ENCODE assay signal across 9 mouse cellular contexts in genomic region chr7:99989844-99990760, GRCm38 (mm10). TPM values are rescaled to one million over a fixed set of nuclear protein-coding genes. Genes with fewer than 3 reads are reported as not detected.
DNase-seq lines count a peak whose midpoint lies in the region; ATAC-seq and TF ChIP-seq lines count a peak whose summit lies in the region.
"Had no signal": no experiment of that assay in that cellular context is flagged by ENCODE, and none has a peak within 500 bp of the region (broad histone marks: within the 10 kb centered on the region; RNA-seq: fewer than 3 reads in every experiment).

No protein-coding gene starts in this region.

- no peak overlapping the region for H3K4me3 ChIP-seq in forebrain, postnatal 0 days (ENCODE audit: low read depth, low read length)
- no peak overlapping the region for H3K4me3 ChIP-seq in forebrain, embryonic 16.5 days (replicated peaks; ENCODE audit: low read length)
- no peak overlapping the region for H3K4me3 ChIP-seq in midbrain, embryonic 11.5 days (ENCODE audit: low read depth, low read length)
- H3K4me3 ChIP-seq in midbrain, embryonic 13.5 days (replicated peaks): no peak overlapping the region
- H3K4me3 ChIP-seq in embryonic facial prominence, embryonic 14.5 days (ENCODE audit: low read depth, low read length): no peak overlapping the region
- H3K4me3 ChIP-seq: embryonic facial prominence, embryonic 12.5 days had no signal

- TF ChIP-seq CTCF in forebrain, postnatal 0 days (IDR thresholded peaks at IDR 0.05; ENCODE audit: low read depth): 0 out of 2 replicates have a peak, but pooled peaks have one; percentile 25

- no peak overlapping the region for H3K4me2 ChIP-seq in forebrain, postnatal 0 days (ENCODE audit: low read depth)
- no peak overlapping the region for H3K4me2 ChIP-seq in forebrain, embryonic 16.5 days (ENCODE audit: low read length)
- H3K4me2 ChIP-seq in midbrain, embryonic 11.5 days: no peak overlapping the region
- H3K4me2 ChIP-seq in midbrain, embryonic 13.5 days (replicated peaks): no peak overlapping the region
- no peak overlapping the region for H3K4me2 ChIP-seq in embryonic facial prominence, embryonic 14.5 days (ENCODE audit: low read depth, low read length)
- H3K4me2 ChIP-seq: embryonic facial prominence, embryonic 12.5 days had no signal

- no peak overlapping the region for H3K9ac ChIP-seq in forebrain, postnatal 0 days
- no peak overlapping the region for H3K9ac ChIP-seq in forebrain, embryonic 16.5 days (replicated peaks; ENCODE audit: low read depth, low read length)
- H3K9ac ChIP-seq in midbrain, embryonic 11.5 days (ENCODE audit: low read length): no peak overlapping the region
- no peak overlapping the region for H3K9ac ChIP-seq in midbrain, embryonic 13.5 days (replicated peaks)
- no peak overlapping the region for H3K9ac ChIP-seq in embryonic facial prominence, embryonic 14.5 days (ENCODE audit: low read depth, low read length)
- H3K9ac ChIP-seq: embryonic facial prominence, embryonic 12.5 days had no signal

- DNase-seq in forebrain, postnatal 0 days: peak; percentile 45
- peak; percentile 88 for DNase-seq in midbrain, embryonic 11.5 days (ENCODE audit: low spot score, missing footprints)
- DNase-seq in embryonic facial prominence, embryonic 14.5 days (ENCODE audit: low spot score): peak; percentile 40
- peak; percentile 62 for DNase-seq in retina, postnatal 1 day
- DNase-seq in spleen, postnatal 10 days (ENCODE audit: low spot score in 2 of 2): no peak
- no peak for DNase-seq in urinary bladder, postnatal 4 days (ENCODE audit: low spot score in 2 of 2)

- no peak overlapping the region for H3K27ac ChIP-seq in forebrain, postnatal 0 days (ENCODE audit: low read depth, low read length)
- no peak overlapping the region for H3K27ac ChIP-seq in forebrain, embryonic 16.5 days (ENCODE audit: low read length)
- H3K27ac ChIP-seq in midbrain, embryonic 11.5 days (ENCODE audit: low read depth, low read length): no peak overlapping the region
- no peak overlapping the region for H3K27ac ChIP-seq in midbrain, embryonic 13.5 days
- H3K27ac ChIP-seq in embryonic facial prominence, embryonic 14.5 days (replicated peaks; ENCODE audit: low read depth, low read length): no peak overlapping the region
- H3K27ac ChIP-seq: embryonic facial prominence, embryonic 12.5 days had no signal

- WGBS in forebrain, postnatal 0 days: 55% methylated on average over 15 of the region's 15 CpGs
- 56% methylated on average over 15 of the region's 15 CpGs for WGBS in forebrain, embryonic 16.5 days
- WGBS in midbrain, embryonic 11.5 days: 64% methylated on average over 15 of the region's 15 CpGs
- 56% methylated on average over 15 of the region's 15 CpGs for WGBS in midbrain, embryonic 13.5 days
- 67% methylated on average over 15 of the region's 15 CpGs for WGBS in embryonic facial prominence, embryonic 14.5 days

- no peaks in the 10 kb centered on the region for H3K27me3 ChIP-seq in forebrain, postnatal 0 days (ENCODE audit: insufficient read depth, low read length)
- H3K27me3 ChIP-seq in forebrain, embryonic 16.5 days (replicated peaks; ENCODE audit: control insufficient read depth, insufficient read depth, low read length): no peaks in the 10 kb centered on the region
- H3K27me3 ChIP-seq in midbrain, embryonic 11.5 days (ENCODE audit: control insufficient read depth, insufficient read depth, low read length): no peaks in the 10 kb centered on the region
- H3K27me3 ChIP-seq in midbrain, embryonic 13.5 days: no peaks in the 10 kb centered on the region
- H3K27me3 ChIP-seq in embryonic facial prominence, embryonic 14.5 days (replicated peaks; ENCODE audit: control insufficient read depth, insufficient read depth, low read length): no peaks in the 10 kb centered on the region
- H3K27me3 ChIP-seq: embryonic facial prominence, embryonic 12.5 days had no signal

- no peaks in the 10 kb centered on the region for H3K4me1 ChIP-seq in forebrain, postnatal 0 days (ENCODE audit: insufficient read depth)
- H3K4me1 ChIP-seq in forebrain, embryonic 16.5 days (replicated peaks; ENCODE audit: control insufficient read depth, insufficient read depth, low read length): no peaks in the 10 kb centered on the region
- H3K4me1 ChIP-seq in midbrain, embryonic 11.5 days (ENCODE audit: control insufficient read depth, insufficient read depth, low read length): no peaks in the 10 kb centered on the region
- no peaks in the 10 kb centered on the region for H3K4me1 ChIP-seq in midbrain, embryonic 13.5 days (replicated peaks)
- H3K4me1 ChIP-seq in embryonic facial prominence, embryonic 14.5 days (ENCODE audit: control insufficient read depth, insufficient read depth, low read length): no peaks in the 10 kb centered on the region
- H3K4me1 ChIP-seq: embryonic facial prominence, embryonic 12.5 days had no signal

- no peaks in the 10 kb centered on the region for H3K36me3 ChIP-seq in forebrain, postnatal 0 days (ENCODE audit: insufficient read depth)
- no peaks in the 10 kb centered on the region for H3K36me3 ChIP-seq in forebrain, embryonic 16.5 days (ENCODE audit: control insufficient read depth, insufficient read depth)
- no peaks in the 10 kb centered on the region for H3K36me3 ChIP-seq in midbrain, embryonic 11.5 days (ENCODE audit: control insufficient read depth, insufficient read depth, low read length)
- no peaks in the 10 kb centered on the region for H3K36me3 ChIP-seq in midbrain, embryonic 13.5 days
- no peaks in the 10 kb centered on the region for H3K36me3 ChIP-seq in embryonic facial prominence, embryonic 14.5 days (ENCODE audit: control insufficient read depth, insufficient read depth, low read length)
- H3K36me3 ChIP-seq: embryonic facial prominence, embryonic 12.5 days had no signal

- no peaks in the 10 kb centered on the region for H3K9me3 ChIP-seq in forebrain, postnatal 0 days (ENCODE audit: low read length)
- no peaks in the 10 kb centered on the region for H3K9me3 ChIP-seq in forebrain, embryonic 16.5 days (ENCODE audit: control insufficient read depth, low read length)
- H3K9me3 ChIP-seq in midbrain, embryonic 11.5 days (ENCODE audit: control insufficient read depth, low read length): no peaks in the 10 kb centered on the region
- no peaks in the 10 kb centered on the region for H3K9me3 ChIP-seq in midbrain, embryonic 13.5 days
- H3K9me3 ChIP-seq in embryonic facial prominence, embryonic 14.5 days (ENCODE audit: control insufficient read depth, low read length): no peaks in the 10 kb centered on the region
- H3K9me3 ChIP-seq: embryonic facial prominence, embryonic 12.5 days had no signal

- ATAC-seq in forebrain, postnatal 0 days: no peak
- ATAC-seq in forebrain, embryonic 16.5 days: no peak
- ATAC-seq in midbrain, embryonic 11.5 days (ENCODE audit: low FRiP score): no peak
- no peak for ATAC-seq in midbrain, embryonic 13.5 days
- ATAC-seq in embryonic facial prominence, embryonic 14.5 days (ENCODE audit: low read depth): no peak

RNA-seq across cellular contexts. Expression of gene Rnf169, which starts 9.9 kb away (rescaled TPM):
- 23.6 and 24.9 TPM in 2 replicates for total RNA-seq in forebrain, postnatal 0 days (2014; rRNA removed)
- polyA plus RNA-seq in forebrain, postnatal 0 days (2015; fragmentation: Nextera tagmentation; extraction: Ambion mirVana): 2.6 and 4.3 TPM in 2 replicates
- 5.5 TPM in 2 replicates for polyA plus RNA-seq in forebrain, embryonic 16.5 days (2015; fragmentation: Nextera tagmentation; extraction: Ambion mirVana)
- polyA plus RNA-seq in midbrain, embryonic 11.5 days (2014; fragmentation: Nextera tagmentation; extraction: Ambion mirVana): 6.5 and 6.6 TPM in 2 replicates
- 5.0 and 5.5 TPM in 2 replicates for polyA plus RNA-seq in midbrain, embryonic 13.5 days (2015; fragmentation: Nextera tagmentation; extraction: Ambion mirVana)
- 5.9 and 6.4 TPM in 2 replicates for polyA plus RNA-seq in embryonic facial prominence, embryonic 14.5 days (2014; fragmentation: Nextera tagmentation; extraction: Ambion mirVana)

RNA-seq across cellular contexts. Expression of gene Chrdl2, which starts 15.9 kb away (rescaled TPM):
- total RNA-seq in forebrain, postnatal 0 days (2014; rRNA removed): not detected in 2 replicates
- 0.15 and 0.67 TPM in 2 replicates for polyA plus RNA-seq in forebrain, postnatal 0 days (2015; fragmentation: Nextera tagmentation; extraction: Ambion mirVana)
- polyA plus RNA-seq in forebrain, embryonic 16.5 days (2015; fragmentation: Nextera tagmentation; extraction: Ambion mirVana): 0.16 and 0.30 TPM in 2 replicates
- polyA plus RNA-seq in midbrain, embryonic 11.5 days (2014; fragmentation: Nextera tagmentation; extraction: Ambion mirVana): 0.11 TPM in 1 of 2 replicates, not detected in the other
- not detected in 2 replicates for polyA plus RNA-seq in midbrain, embryonic 13.5 days (2015; fragmentation: Nextera tagmentation; extraction: Ambion mirVana)
- polyA plus RNA-seq in embryonic facial prominence, embryonic 14.5 days (2014; fragmentation: Nextera tagmentation; extraction: Ambion mirVana): 1.9 and 2.0 TPM in 2 replicates

Comparison
In these comparisons a context has a peak if more than half of its experiments do, and no peak if none do; other contexts are left out.
1. DNase-seq: peak in forebrain, postnatal 0 days (single experiment), midbrain, embryonic 11.5 days (single experiment), embryonic facial prominence, embryonic 14.5 days (single experiment) and retina, postnatal 1 day (single experiment); none in spleen, postnatal 10 days (0 of 2) and urinary bladder, postnatal 4 days (0 of 2).